Mouse (Mus musculus) cortical plate, adult 2 months (tissue): ENCODE measurements around the gene Cdh26.

ENCODE experiments used
- CTCF ChIP-seq: fragments of 200-500 bp; IDR thresholded peaks from 2 replicates; pipeline ENCODE4 v1.5.1; 2011; ENCODE audit warnings: mild to moderate bottlenecking, control low read depth, low read length; ENCODE audit not compliant: insufficient read depth; ENCODE audit errors: extremely low read depth
- POLR2A ChIP-seq: fragments of 200-500 bp; IDR thresholded peaks from 2 replicates; pipeline ENCODE4 v1.6.1; 2011; ENCODE audit warnings: mild to moderate bottlenecking, low read length, control low read depth; ENCODE audit not compliant: insufficient read depth; ENCODE audit errors: extremely low read depth

GRCm38 (mm10) chr2:178519321-178519720 lies 89.0 kb downstream of the Cdh26 start:
- TF ChIP-seq POLR2A: no peak
- TF ChIP-seq CTCF: no peak
